Mouse (Mus musculus) hindbrain, postnatal 0 days (tissue): ENCODE measurements at regions not wholly inside any gene's neighbourhood (a gene's known extent, or its start where the extent isn't known, plus 50 kb on each side); places are given as distances from the start of the nearest gene placed in this dataset.

Source experiments
- ATAC-seq: fragments of 200-750 bp; cut with Nextera tagmentation; 2 replicates; pipeline ENCODE4 v1.8.0; 2017; ENCODE audit warnings: mild to moderate bottlenecking, moderate TSS enrichment, moderate library complexity
- DNase-seq: peaks from one replicate; pipeline ENCODE4 v3.0.0-alpha.2; 2015; ENCODE audit warnings: low spot score
- H3K27ac ChIP-seq: fragments of 300-500 bp; sonication (generic); 2 replicates; pipeline ENCODE4 v1.5.1; 2014; ENCODE audit warnings: mild to moderate bottlenecking
- H3K27me3 ChIP-seq: fragments of 300-500 bp; sonication (generic); 2 replicates; pipeline ENCODE4 v1.6.1; 2014; ENCODE audit warnings: low read length, mixed read lengths; ENCODE audit not compliant: insufficient read depth
- H3K36me3 ChIP-seq: fragments of 300-500 bp; sonication (generic); 2 replicates; pipeline ENCODE4 v1.6.1; 2014; ENCODE audit warnings: low read length, mixed read lengths; ENCODE audit not compliant: insufficient read depth
- H3K4me1 ChIP-seq: fragments of 300-500 bp; sonication (generic); 2 replicates; pipeline ENCODE4 v1.6.1; 2014; ENCODE audit warnings: antibody characterized with exemption, low read length, mixed read lengths; ENCODE audit not compliant: insufficient read depth
- H3K4me2 ChIP-seq: fragments of 300-500 bp; sonication (generic); 2 replicates; pipeline ENCODE4 v1.6.1; 2014; ENCODE audit warnings: low read depth, mild to moderate bottlenecking, low read length, moderate library complexity, mixed read lengths
- H3K4me3 ChIP-seq: fragments of 300-500 bp; sonication (generic); 2 replicates; pipeline ENCODE4 v1.5.1; 2014; ENCODE audit warnings: low read length
- H3K9ac ChIP-seq: fragments of 300-500 bp; sonication (generic); replicated peaks from 2 replicates; pipeline ENCODE4 v1.6.1; 2014; ENCODE audit warnings: mild to moderate bottlenecking, low read length, moderate library complexity, mixed read lengths
- H3K9me3 ChIP-seq: fragments of 300-500 bp; sonication (generic); 2 replicates; pipeline ENCODE4 v1.6.1; 2016; ENCODE audit warnings: low read length, mixed read lengths
- CTCF ChIP-seq: IDR thresholded peaks from 2 replicates; pipeline ENCODE4 v1.5.1; 2016; ENCODE audit warnings: antibody characterized with exemption, control low read depth, low read depth
- WGBS: fragments of 180-500 bp; shearing (Covaris S2); extraction: QIAGEN DNeasy Blood & Tissue Kit; methylation state at CpG from one replicate; pipeline ENCODE4 v1.1.7; 2014; 5-methylcytosine and 5-hydroxymethylcytosine counted together

DNA sequence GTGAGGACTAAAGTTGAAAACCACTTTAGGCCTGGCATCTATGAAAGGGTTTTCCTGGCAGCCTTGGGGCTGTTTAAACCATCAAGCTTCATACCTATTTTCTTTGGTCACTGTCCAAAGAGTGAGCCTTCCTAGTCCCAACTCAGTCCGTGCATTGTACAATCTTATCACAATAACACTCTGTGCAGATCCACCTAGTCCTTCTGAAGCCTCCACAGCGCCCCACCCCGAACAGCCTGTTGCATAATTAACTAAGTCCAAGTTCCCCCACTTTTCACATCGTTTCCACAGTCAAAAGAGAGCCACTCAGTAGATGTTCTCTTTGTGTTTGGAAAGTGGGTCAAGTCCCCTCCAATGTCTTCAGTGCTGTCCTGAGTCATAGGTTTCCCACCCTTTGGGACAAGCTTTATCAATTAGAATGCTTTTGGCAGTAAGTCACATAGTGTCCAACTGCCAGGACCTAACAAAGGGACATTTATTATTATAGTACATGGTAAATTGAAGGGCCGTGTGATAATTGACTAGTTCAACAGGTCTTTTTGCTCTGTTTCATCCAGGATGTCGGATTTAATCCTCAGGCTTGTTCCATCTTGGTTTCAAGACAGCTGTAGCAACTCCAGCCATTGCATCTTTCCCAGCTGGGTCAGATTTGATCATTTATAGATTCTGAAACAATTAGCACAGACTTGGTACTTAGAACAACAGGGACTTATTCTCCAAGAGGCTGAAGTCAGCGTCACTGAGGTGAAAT lies 187.0 kb upstream of the Jade1 start:
- Histone ChIP-seq H3K27me3 (no peaks in the 10 kb centered on the region), H3K4me2 (no peak overlapping the region), H3K9ac (no peak overlapping the region), H3K9me3 (no peaks in the 10 kb centered on the region), H3K4me1 (no peaks in the 10 kb centered on the region), H3K27ac (no peak overlapping the region), H3K36me3 (no peaks in the 10 kb centered on the region), H3K4me3 (no peak overlapping the region)
- no peak for ATAC-seq
- TF ChIP-seq CTCF = no peak
- DNase-seq = no peak
- 67% methylated on average over 7 of the region's 7 CpGs for WGBS

DNA sequence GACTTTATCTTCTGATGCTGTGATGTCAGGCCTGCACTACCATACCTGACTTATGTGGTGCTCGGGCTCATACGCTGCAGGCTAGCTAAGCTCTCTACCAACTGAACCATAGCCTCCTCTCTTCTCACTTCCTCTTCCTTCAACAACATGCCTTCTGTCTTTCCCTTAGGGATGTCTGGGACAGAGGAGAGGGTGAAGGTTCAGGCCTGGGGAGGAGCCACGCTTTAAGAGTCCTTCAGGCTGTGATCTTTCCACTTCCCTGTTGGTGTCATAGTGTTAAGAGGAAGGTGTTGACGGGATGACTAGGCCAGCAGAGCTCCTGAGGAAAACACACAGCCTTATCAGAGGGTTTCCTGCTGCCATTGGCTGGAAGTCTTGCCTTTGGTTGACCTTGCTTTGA lies 188.8 kb upstream of the Jade1 start:
- H3K4me1 ChIP-seq = no peaks in the 10 kb centered on the region
- WGBS = 90% methylated on average over 4 of the region's 4 CpGs
- no peak overlapping the region for H3K9ac ChIP-seq
- DNase-seq (no peak), ATAC-seq (no peak)
- H3K27ac ChIP-seq = no peak overlapping the region
- no peaks in the 10 kb centered on the region for H3K27me3 ChIP-seq
- H3K4me2 ChIP-seq = no peak overlapping the region
- H3K36me3 ChIP-seq = no peaks in the 10 kb centered on the region
- no peak overlapping the region for H3K4me3 ChIP-seq
- no peak for TF ChIP-seq CTCF
- H3K9me3 ChIP-seq = no peaks in the 10 kb centered on the region

DNA sequence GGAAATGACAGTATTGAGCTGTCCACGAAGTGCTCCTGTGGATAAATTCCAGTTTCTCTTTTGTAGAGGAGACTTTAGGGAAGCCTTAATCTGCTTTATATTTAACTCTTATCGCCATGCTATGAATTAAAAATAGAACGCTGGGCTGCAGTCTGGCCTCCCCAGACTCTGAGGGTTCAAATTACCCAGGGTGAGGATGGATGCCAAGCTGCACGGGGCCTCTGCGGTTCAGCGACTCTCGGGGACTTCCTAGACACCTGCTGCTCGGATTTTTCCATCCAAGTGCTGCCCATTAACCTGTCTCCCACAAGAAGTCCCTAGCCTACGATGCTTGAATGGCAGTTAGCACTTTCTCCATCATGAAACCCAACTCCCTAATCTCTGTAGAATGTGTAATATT lies 189.3 kb upstream of the Jade1 start:
- Histone ChIP-seq H3K9me3 (no peaks in the 10 kb centered on the region), H3K9ac (no peak overlapping the region), H3K27ac (no peak overlapping the region), H3K36me3 (no peaks in the 10 kb centered on the region), H3K27me3 (no peaks in the 10 kb centered on the region), H3K4me2 (no peak overlapping the region), H3K4me3 (no peak overlapping the region), H3K4me1 (no peaks in the 10 kb centered on the region)
- WGBS = 38% methylated on average over 9 of the region's 9 CpGs
- ATAC-seq = no peak
- DNase-seq = no peak
- TF ChIP-seq CTCF = no peak

DNA sequence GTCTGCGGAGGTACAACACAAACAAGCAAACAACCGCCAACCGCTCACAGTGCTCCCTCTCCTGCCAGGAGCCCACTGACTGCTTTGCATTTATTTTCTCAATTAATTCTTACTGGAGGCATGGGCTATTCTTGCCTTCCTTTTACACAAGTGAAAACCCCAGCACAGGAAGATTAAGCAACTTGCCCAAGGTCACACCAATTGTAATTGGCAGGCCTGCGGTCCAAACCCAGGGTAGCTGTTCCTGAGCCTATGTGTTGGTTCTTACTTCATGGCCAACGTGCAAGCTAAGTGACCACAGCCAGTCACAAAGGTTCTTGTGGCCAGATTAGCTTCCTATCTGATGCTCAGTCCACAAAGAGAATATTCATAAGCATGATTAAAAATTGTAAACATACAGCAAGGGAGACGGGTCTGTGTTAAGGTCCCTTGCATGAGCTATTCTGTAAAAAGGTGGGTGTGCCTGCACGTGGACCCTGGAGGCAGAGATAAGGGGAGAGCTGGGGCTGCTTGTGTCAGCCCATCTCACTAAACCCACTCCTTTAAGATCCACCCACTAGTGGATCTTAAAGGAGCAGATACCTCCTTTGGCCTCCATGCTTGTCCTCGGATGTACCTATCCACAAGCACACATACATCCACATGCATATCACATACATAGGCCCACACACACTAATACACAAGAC lies 190.2 kb upstream of the Jade1 start:
- WGBS = 74% methylated on average over 8 of the region's 8 CpGs
- Histone ChIP-seq H3K9ac (no peak overlapping the region), H3K4me2 (no peak overlapping the region), H3K9me3 (no peaks in the 10 kb centered on the region), H3K4me1 (no peaks in the 10 kb centered on the region), H3K27me3 (no peaks in the 10 kb centered on the region), H3K27ac (no peak overlapping the region), H3K4me3 (no peak overlapping the region), H3K36me3 (no peaks in the 10 kb centered on the region)
- ATAC-seq (no peak), DNase-seq (no peak)
- no peak for TF ChIP-seq CTCF

DNA sequence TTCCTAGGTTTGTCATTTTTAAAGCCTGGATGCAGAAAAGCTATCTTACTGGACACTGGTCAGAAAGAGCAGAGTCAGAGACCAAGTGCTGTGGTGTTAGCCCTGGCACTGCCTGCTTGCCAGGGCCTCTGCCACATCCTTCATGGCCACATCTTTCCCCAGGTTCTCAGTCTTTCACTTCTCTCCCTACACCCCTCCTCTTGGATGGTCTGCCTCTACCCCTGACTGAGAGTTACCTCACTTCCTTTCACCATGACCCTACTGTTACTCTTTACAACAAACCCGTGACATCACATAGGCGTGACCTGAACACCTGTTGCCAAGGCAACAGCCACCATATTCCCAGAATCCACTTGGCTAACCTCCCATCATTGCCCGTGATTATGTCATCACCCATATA lies 191.6 kb upstream of the Jade1 start:
- WGBS = 80% methylated on average over 3 of the region's 3 CpGs
- no peak for DNase-seq
- no peaks in the 10 kb centered on the region for H3K36me3 ChIP-seq
- H3K27me3 ChIP-seq = no peaks in the 10 kb centered on the region
- no peaks in the 10 kb centered on the region for H3K9me3 ChIP-seq
- no peak overlapping the region for H3K4me3 ChIP-seq
- H3K4me2 ChIP-seq = no peak overlapping the region
- no peaks in the 10 kb centered on the region for H3K4me1 ChIP-seq
- no peak overlapping the region for H3K27ac ChIP-seq
- TF ChIP-seq CTCF = no peak
- no peak for ATAC-seq
- H3K9ac ChIP-seq = no peak overlapping the region

DNA sequence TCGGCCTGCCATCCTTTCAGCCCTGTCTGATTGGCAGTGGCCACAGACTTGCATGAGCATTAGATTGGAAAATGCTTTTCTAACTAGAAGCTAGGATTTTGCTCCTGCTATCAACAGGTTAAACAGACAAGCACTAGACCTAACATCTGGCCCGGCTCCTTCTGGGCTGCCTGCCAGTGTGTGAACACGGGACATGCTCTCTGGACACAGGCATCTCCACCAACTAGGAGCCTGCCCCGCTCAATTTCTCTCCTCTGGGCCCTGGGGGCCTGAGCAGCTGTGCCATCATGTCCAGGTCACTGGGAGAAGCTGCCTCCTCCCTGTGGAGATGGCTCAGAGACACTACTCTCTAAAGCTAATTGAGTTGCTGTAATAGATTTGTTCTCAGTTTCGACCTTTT lies 195.3 kb upstream of the Jade1 start:
- ATAC-seq (0 out of 2 replicates have a peak, but pooled peaks have one; percentile 35), DNase-seq (no peak)
- Histone ChIP-seq H3K9me3 (no peaks in the 10 kb centered on the region), H3K9ac (no peak overlapping the region), H3K27me3 (no peaks in the 10 kb centered on the region), H3K4me3 (no peak overlapping the region), H3K4me1 (no peaks in the 10 kb centered on the region), H3K27ac (no peak overlapping the region), H3K4me2 (no peak overlapping the region), H3K36me3 (no peaks in the 10 kb centered on the region)
- 40% methylated on average over 5 of the region's 5 CpGs for WGBS
- TF ChIP-seq CTCF = no peak

DNA sequence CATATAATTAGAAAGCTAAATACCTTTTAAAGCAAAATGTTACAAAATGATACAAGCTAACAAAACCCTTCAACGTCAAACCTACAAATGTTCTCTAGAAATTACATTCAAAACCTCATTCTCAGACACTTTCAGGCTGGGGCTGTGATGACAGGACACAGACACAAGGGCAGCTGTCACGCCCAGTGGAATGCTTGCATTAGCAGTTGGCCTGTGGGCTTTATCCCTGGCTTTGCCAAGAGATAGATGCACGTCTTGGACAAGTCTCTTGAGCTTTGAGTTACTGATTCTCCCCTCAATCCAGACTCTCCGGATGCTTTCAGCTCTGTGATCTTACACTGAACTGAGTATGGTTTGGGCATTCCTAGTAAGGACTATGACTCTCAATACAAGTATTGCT lies 196.1 kb upstream of the Jade1 start:
- H3K9me3 ChIP-seq = no peaks in the 10 kb centered on the region
- WGBS = 64% methylated on average over 4 of the region's 4 CpGs
- H3K27ac ChIP-seq = no peak overlapping the region
- no peaks in the 10 kb centered on the region for H3K36me3 ChIP-seq
- DNase-seq = no peak
- no peak overlapping the region for H3K9ac ChIP-seq
- H3K27me3 ChIP-seq = no peaks in the 10 kb centered on the region
- no peak for ATAC-seq
- H3K4me2 ChIP-seq = no peak overlapping the region
- H3K4me3 ChIP-seq = no peak overlapping the region
- H3K4me1 ChIP-seq = no peaks in the 10 kb centered on the region
- no peak for TF ChIP-seq CTCF
